Mouse (Mus musculus) myocyte (in vitro differentiated cells): ENCODE results near the gene Olfr1324. TPM values are rescaled to one million over a fixed set of nuclear protein-coding genes. Genes with fewer than 3 reads are reported as not detected.
"Not testable (repeated sequence)": the region's sequence is repeated elsewhere in the genome, so short reads cannot be mapped to it uniquely, and the experiment has no call there.

ENCODE experiments used
- H3K27me3 ChIP-seq: one replicate; pipeline ENCODE4 v1.6.1; 2011; ENCODE audit not compliant: control insufficient read depth, insufficient read depth, insufficient read length
- H3K36me3 ChIP-seq: one replicate; pipeline ENCODE4 v1.6.1; 2011; ENCODE audit not compliant: control insufficient read depth, insufficient read depth
- H3K4me2 ChIP-seq: one replicate; pipeline ENCODE4 v1.6.1; 2011; ENCODE audit warnings: low read depth, control low read depth
- H3K4me3 ChIP-seq: one replicate; pipeline ENCODE4 v1.5.1; 2011; ENCODE audit warnings: mild to moderate bottlenecking, control low read depth, moderate library complexity
- H3K79me2 ChIP-seq: one replicate; pipeline ENCODE4 v1.6.1; 2011; ENCODE audit not compliant: control insufficient read depth, insufficient read depth
- H3ac ChIP-seq: one replicate; pipeline ENCODE4 v1.6.1; 2011; ENCODE audit not compliant: control insufficient read depth, insufficient read length
- CEBPB ChIP-seq: IDR thresholded peaks from 2 replicates; pipeline ENCODE4 v1.6.1; 2011; ENCODE audit warnings: mild to moderate bottlenecking, moderate library complexity; ENCODE audit not compliant: poor library complexity, insufficient read depth, severe bottlenecking
- E2F4 ChIP-seq: IDR thresholded peaks from one replicate; pipeline ENCODE4 v1.6.1; 2011; ENCODE audit warnings: mild to moderate bottlenecking, control low read depth, moderate library complexity; ENCODE audit not compliant: insufficient read depth
- MAX ChIP-seq: IDR thresholded peaks from one replicate; pipeline ENCODE4 v1.6.1; 2011; ENCODE audit warnings: low read depth, mild to moderate bottlenecking, control low read depth
- MYOD1 ChIP-seq, 3 experiments: IDR thresholded peaks; one replicate each; pipeline ENCODE4 v1.6.1; 2011; ENCODE audit warnings: control low read depth in 2 of 3, low read depth in 2 of 3, mild to moderate bottlenecking in 2 of 3, moderate library complexity in 1 of 3; ENCODE audit not compliant: insufficient read length in 2 of 3, control insufficient read depth in 1 of 3
- MYOG ChIP-seq, 3 experiments: IDR thresholded peaks; one replicate each; pipeline ENCODE4 v1.6.1; 2011; ENCODE audit warnings: control low read depth in 2 of 3, low read depth in 2 of 3, mild to moderate bottlenecking in 2 of 3; ENCODE audit not compliant: insufficient read length in 2 of 3, control insufficient read depth in 1 of 3, insufficient read depth in 1 of 3
- POLR2A ChIP-seq: IDR thresholded peaks from one replicate; pipeline ENCODE4 v1.6.1; 2011; ENCODE audit warnings: low read depth, mild to moderate bottlenecking, control low read depth, moderate library complexity; ENCODE audit not compliant: insufficient read length
- POLR2AphosphoS2 ChIP-seq: IDR thresholded peaks from one replicate; pipeline ENCODE4 v1.6.1; 2011; ENCODE audit warnings: low read depth, control low read depth; ENCODE audit not compliant: insufficient read length
- REST ChIP-seq: IDR thresholded peaks from one replicate; pipeline ENCODE4 v1.6.1; 2011; ENCODE audit warnings: mild to moderate bottlenecking, control low read depth, moderate library complexity; ENCODE audit not compliant: insufficient read depth, insufficient read length
- SRF ChIP-seq: IDR thresholded peaks from one replicate; pipeline ENCODE4 v1.6.1; 2011; ENCODE audit warnings: low read depth; ENCODE audit not compliant: control insufficient read depth, insufficient read length
- TCF12 ChIP-seq: IDR thresholded peaks from one replicate; pipeline ENCODE4 v1.6.1; 2011; ENCODE audit warnings: mild to moderate bottlenecking, control low read depth; ENCODE audit not compliant: poor library complexity, insufficient read depth, severe bottlenecking
- TCF3 ChIP-seq: IDR thresholded peaks from one replicate; pipeline ENCODE4 v1.6.1; 2011; ENCODE audit warnings: low read depth, control low read depth; ENCODE audit not compliant: insufficient read length
- USF1 ChIP-seq: IDR thresholded peaks from one replicate; pipeline ENCODE4 v1.6.1; 2011; ENCODE audit warnings: low read depth, mild to moderate bottlenecking, control low read depth, moderate library complexity
- polyA plus RNA-seq: library from polyadenylated mRNA; unstranded; fragments of >200 nt; fragmentation: generic; extraction: Trizol; gene quantifications from one replicate; pipeline ENCODE4 v1.2.1, GENCODE M21; 2012; ENCODE audit warnings: missing spikeins

The Olfr1324 gene
- not detected for polyA plus RNA-seq

DNA sequence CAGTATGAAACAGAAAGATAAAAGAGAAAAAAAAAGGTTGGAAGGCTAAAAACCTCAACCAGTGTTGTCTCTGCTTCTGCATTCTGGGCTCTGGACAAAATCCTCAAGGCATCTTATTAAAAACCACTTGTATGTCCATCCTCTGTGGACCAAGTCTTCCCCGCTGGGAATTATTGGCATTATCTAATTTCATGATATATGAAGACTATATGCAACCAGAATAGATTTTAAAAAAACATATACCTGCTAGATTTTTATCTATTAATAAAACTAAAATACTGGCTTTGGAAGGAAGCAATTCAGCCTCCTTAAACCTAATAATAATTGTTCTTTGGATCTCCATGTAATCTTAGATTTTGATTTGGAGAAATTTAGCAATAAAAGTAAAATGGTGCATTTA lies at the start of gene Olfr1324:
TSS of gene Olfr1324 (minus strand) at position 101 of the 400 bp plus-strand sequence.
- Histone ChIP-seq H3K4me2 (no peak within 1 kb of the TSS), H3K27me3 (no peaks in the 10 kb centered on the region), H3K36me3 (no peaks in the 10 kb centered on the region), H3K79me2 (no peaks in the 10 kb centered on the region), H3K4me3 (no peak within 1 kb of the TSS), H3ac (no peak within 1 kb of the TSS)
- TF ChIP-seq USF1 (no peak), MAX (no peak), POLR2AphosphoS2 (no peak), POLR2A (no peak), MYOG (IDR thresholded peaks at IDR 0.05; ENCODE audit: control insufficient read depth in 1 of 3, insufficient read depth in 1 of 3, insufficient read length in 2 of 3, low read depth in 2 of 3) (no peak), MYOD1 (IDR thresholded peaks at IDR 0.05; ENCODE audit: control insufficient read depth in 1 of 3, insufficient read length in 2 of 3, low read depth in 2 of 3) (no peak), CEBPB (no peak), TCF3 (no peak), TCF12 (no peak), SRF (no peak), REST (no peak), E2F4 (no peak)

DNA sequence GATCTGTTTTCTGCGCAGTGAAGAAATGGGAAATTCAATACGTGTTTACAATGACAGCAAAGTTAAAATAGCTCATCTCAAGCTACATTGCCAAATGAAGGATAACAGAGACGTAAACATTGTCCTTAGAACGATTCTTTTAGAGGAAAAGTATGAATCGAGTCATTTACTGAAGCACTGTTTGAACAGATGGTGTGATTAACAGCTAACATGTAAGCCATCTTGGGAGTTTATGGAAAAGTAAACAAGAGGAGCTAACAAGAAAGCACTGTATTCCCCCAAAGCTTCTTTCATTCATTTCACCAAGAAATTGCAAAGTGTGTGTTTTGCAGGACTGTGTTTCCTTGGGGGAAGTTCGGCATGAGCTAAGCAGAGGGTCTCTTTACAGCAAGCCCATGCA lies 42.0 kb upstream of the Olfr1324 start:
- H3K79me2 ChIP-seq, H3K27me3 ChIP-seq, H3K36me3 ChIP-seq, H3K4me2 ChIP-seq, H3ac ChIP-seq, H3K4me3 ChIP-seq: not testable (repeated sequence)

DNA sequence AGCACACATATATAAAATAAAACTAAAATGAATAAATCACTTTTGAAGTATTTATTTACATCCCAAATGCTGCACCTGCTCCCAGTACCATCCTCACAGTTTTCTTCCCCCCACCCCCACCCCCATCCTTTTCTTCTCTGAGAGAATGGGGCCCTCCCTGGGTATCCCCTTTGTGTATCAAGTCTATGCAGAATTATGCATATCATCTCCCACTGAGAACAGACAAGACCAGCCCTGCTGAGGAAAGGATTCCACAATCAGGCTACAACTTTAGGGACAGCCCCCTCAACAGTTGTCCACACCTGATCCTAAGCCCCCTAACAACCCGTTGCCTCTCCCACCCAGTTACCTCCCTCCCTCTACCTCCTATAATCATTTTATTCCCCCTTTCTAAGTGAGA lies 27.8 kb upstream of the Olfr1324 start:
- TF ChIP-seq TCF12: no peak
- no peak for TF ChIP-seq POLR2A
- TF ChIP-seq MAX: no peak
- TF ChIP-seq E2F4: no peak
- no peak for TF ChIP-seq USF1
- no peak for TF ChIP-seq SRF
- TF ChIP-seq POLR2AphosphoS2: no peak
- no peak for TF ChIP-seq TCF3
- no peak for TF ChIP-seq MYOD1 (IDR thresholded peaks at IDR 0.05; ENCODE audit: control insufficient read depth in 1 of 3, insufficient read length in 2 of 3, low read depth in 2 of 3)
- no peak for TF ChIP-seq CEBPB
- TF ChIP-seq REST: no peak
- no peak for TF ChIP-seq MYOG (IDR thresholded peaks at IDR 0.05; ENCODE audit: control insufficient read depth in 1 of 3, insufficient read depth in 1 of 3, insufficient read length in 2 of 3, low read depth in 2 of 3)
- no peaks in the 10 kb centered on the region for H3K79me2 ChIP-seq
- H3K36me3 ChIP-seq: no peaks in the 10 kb centered on the region

DNA sequence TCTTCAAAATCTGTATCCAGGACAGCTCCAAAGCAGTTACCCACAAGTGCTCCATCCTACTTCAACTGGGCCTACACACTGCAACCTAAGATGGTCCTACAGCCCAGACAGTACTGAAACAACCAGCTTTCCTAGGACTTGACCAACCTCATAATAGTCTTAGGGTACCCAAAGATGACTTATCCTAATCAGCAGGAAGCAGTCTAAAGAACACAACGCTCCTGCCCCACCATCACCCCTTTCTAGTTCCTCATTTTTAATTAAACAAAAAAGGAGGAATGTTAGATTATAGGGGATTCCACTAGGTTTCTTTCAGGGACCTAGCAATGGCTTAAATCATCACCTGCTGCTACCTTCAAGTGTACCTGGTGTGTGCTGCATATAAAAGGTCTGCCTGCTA lies 15.1 kb upstream of the Olfr1324 start:
- TF ChIP-seq CEBPB (no peak), MYOG (IDR thresholded peaks at IDR 0.05; ENCODE audit: control insufficient read depth in 1 of 3, insufficient read depth in 1 of 3, insufficient read length in 2 of 3, low read depth in 2 of 3) (no peak), POLR2A (no peak), TCF3 (no peak), MYOD1 (IDR thresholded peaks at IDR 0.05; ENCODE audit: control insufficient read depth in 1 of 3, insufficient read length in 2 of 3, low read depth in 2 of 3) (no peak), TCF12 (no peak), MAX (no peak), REST (no peak), SRF (no peak), POLR2AphosphoS2 (no peak), E2F4 (no peak), USF1 (no peak)
- no peak overlapping the region for H3K4me3 ChIP-seq

More for the DNA sequence above, 27.8 kb upstream of the Olfr1324 start:
- H3K4me3 ChIP-seq: no peak overlapping the region
- H3ac ChIP-seq: no peak overlapping the region
- H3K4me2 ChIP-seq: no peak overlapping the region
- no peaks in the 10 kb centered on the region for H3K27me3 ChIP-seq

DNA sequence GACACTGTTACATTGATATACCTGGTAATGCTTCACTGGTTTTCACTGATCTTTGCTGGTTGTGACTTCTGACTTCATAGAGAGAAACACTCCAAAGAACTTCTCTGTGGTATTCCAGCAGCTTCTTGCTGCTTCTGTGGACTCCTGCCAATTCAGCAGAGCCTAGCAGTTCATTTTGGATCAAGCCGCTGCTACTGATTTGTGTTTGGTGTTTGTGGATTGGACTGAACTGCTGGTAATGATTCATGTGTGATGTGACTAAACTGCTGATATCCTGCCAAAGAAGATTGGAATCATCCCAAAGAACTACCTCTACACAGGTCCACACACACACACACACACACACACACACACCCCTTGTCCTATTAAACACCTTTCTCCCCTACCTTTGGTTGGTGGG lies 14.4 kb upstream of the Olfr1324 start:
- H3K27me3 ChIP-seq: no peaks in the 10 kb centered on the region
- no peak overlapping the region for H3K4me2 ChIP-seq
- H3K79me2 ChIP-seq: no peaks in the 10 kb centered on the region
- TF ChIP-seq E2F4 (no peak), MYOD1 (IDR thresholded peaks at IDR 0.05; ENCODE audit: control insufficient read depth in 1 of 3, insufficient read length in 2 of 3, low read depth in 2 of 3) (no peak), REST (no peak), POLR2AphosphoS2 (no peak), USF1 (no peak), MAX (no peak), MYOG (IDR thresholded peaks at IDR 0.05; ENCODE audit: control insufficient read depth in 1 of 3, insufficient read depth in 1 of 3, insufficient read length in 2 of 3, low read depth in 2 of 3) (no peak), TCF12 (no peak), CEBPB (no peak), POLR2A (no peak), TCF3 (no peak), SRF (no peak)
- H3K4me3 ChIP-seq: no peak overlapping the region
- H3K36me3 ChIP-seq: no peaks in the 10 kb centered on the region
- H3ac ChIP-seq: no peak overlapping the region

More for the DNA sequence above, 15.1 kb upstream of the Olfr1324 start:
- Histone ChIP-seq H3K79me2 (no peaks in the 10 kb centered on the region), H3K36me3 (no peaks in the 10 kb centered on the region), H3ac (no peak overlapping the region), H3K27me3 (no peaks in the 10 kb centered on the region), H3K4me2 (no peak overlapping the region)
